Mouse (Mus musculus): ENCODE data around the gene Prkg1.

The Prkg1 gene

GRCm38 (mm10) chr19:31630899-31631869 lies 133.6 kb downstream of the Prkg1 start:
- no peak for DNase-seq (ENCODE audit: low read depth, low spot score)

- no peak for DNase-seq (ENCODE audit: low read depth, low spot score)
These were observed 143.1 kb downstream of the Prkg1 start for GRCm38 (mm10) chr19:31621716-31622115.

DNA sequence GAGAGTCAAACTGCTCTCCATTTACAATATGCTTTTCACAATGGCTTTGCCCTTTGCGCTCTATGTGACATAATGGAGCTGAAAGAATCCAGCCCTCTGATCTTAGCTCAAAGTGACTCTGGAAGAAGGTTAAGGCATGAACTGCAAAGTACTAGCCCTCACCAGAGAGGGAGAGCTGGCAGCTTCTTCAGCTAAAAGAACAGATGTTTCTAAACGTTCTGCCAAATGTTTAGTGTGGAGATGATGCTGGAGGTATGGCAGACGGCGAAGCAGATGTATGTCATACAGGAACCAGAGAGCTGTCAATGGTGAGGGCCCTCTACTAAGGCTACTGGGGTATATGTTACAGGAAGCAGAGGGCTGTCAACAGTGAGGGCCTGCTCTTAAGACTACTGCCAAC lies 148.0 kb downstream of the Prkg1 start:
- no peak for DNase-seq (ENCODE audit: low read depth, low spot score)

DNA sequence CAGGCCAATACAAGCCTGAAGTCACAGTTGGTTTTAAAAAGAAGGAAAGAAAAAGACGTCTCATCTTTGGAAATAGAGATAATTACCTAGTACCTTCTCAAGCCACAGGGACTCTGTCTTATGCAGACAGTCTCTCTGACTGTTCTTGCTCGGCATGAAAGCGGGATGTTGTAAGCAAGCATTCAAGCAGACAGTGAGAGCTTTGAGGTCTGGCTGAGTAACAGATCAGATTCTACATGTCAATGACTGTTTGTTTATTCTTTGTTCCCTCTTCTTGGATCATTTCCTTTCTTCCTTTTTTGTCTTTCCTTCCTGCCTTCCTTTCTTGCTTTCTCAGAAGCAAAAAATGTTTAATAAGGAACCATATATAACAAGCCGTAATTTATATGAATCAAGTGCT lies 148.7 kb downstream of the Prkg1 start:
- DNase-seq (ENCODE audit: low read depth, low spot score): no peak

GRCm38 (mm10) chr19:31613146-31613545 lies 151.7 kb downstream of the Prkg1 start:
- no peak for DNase-seq (ENCODE audit: low read depth, low spot score)

- DNase-seq (ENCODE audit: low read depth, low spot score): no peak
These were observed 162.3 kb downstream of the Prkg1 start for GRCm38 (mm10) chr19:31602578-31602977.

DNA sequence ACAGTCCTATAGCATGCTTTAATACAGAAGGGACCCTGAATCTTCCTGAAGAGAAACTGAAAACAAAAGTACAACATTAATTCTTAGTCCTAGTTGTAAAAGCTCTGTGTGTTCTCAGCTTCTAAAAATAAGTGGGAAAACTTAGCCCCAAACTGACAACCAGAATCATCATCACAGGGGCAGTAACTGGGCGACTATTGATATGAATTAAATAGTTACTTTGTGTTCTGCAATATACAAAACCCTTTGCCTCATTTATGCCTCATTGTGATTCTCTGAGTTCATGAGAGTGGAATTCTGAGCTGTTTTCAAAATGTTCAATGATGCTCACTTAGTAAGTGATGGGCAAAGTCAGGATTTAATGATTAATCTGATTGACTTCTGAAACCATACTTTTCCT lies 170.8 kb downstream of the Prkg1 start:
- DNase-seq (ENCODE audit: low read depth, low spot score): no peak

GRCm38 (mm10) chr19:31590701-31591100 lies 174.1 kb downstream of the Prkg1 start:
- DNase-seq (ENCODE audit: low read depth, low spot score): no peak

GRCm38 (mm10) chr19:31577092-31577491 lies 187.7 kb downstream of the Prkg1 start:
- no peak for DNase-seq (ENCODE audit: low read depth, low spot score)

DNA sequence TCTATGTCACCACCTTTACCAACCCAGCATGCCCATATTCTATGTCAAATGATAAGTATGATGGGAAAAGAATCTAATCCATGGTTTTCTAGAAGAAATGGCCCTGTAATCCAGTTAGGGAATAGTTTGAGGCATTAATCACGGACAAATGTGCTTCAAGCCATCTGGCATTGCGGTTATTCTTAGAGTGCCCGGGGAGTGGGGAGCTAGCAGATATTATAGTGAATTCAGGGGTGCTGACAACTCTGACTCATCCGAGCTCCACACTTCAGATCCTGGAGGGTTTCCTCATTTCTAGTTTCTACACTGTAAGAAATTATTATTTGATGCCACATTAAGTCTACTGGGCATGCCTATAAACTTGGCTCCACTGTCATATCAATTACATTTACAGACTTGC lies 200.5 kb downstream of the Prkg1 start:
- DNase-seq (ENCODE audit: low read depth, low spot score): no peak

GRCm38 (mm10) chr19:31546063-31546462 lies 218.8 kb downstream of the Prkg1 start:
- no peak for DNase-seq (ENCODE audit: low read depth, low spot score)

- DNase-seq (ENCODE audit: low read depth, low spot score): no peak
These were observed 233.5 kb downstream of the Prkg1 start for GRCm38 (mm10) chr19:31531249-31531740.

DNA sequence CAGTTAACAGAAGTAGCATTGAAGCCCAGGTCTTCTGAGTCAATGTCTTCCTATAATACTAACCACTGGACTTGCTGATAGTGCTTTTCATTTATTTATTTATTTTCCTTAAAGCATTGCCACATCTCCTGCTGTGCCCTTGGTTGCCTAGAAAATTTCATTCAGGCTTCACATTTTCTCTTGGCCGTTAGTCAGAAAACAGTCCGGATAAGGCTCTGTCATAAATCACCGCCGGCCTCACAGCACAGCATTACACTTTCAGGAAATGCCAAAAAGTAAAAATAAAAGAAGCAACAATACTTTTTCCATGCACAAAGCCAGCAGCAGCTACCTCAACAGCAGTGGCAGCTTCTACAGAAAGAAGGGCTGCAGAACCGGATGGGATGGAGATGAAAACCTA lies 234.2 kb downstream of the Prkg1 start:
- no peak for DNase-seq (ENCODE audit: low read depth, low spot score)

GRCm38 (mm10) chr19:31529890-31530289 lies 234.9 kb downstream of the Prkg1 start:
- no peak for DNase-seq (ENCODE audit: low read depth, low spot score)

DNA sequence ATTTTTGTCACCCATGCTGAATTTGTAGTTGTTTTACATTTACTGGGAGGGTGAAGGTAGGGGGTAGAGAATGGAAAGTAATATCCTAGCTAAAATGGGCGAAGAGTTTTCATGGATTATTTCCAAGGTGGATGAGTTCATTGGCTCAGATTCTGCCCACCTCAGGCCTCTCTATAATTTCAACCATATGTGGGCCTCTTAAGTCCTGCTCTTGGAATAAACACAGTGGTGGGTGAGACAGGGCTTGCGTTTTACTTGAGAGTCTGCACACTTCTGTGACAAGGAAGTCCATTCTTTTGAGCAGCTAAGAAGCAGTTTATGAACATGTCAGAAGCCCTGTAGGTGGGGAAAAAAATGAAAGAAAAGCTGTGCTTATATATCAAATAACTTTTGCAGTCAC lies 250.3 kb downstream of the Prkg1 start:
- no peak for DNase-seq (ENCODE audit: low read depth, low spot score)

GRCm38 (mm10) chr19:31507831-31508230 lies 257.0 kb downstream of the Prkg1 start:
- DNase-seq (ENCODE audit: low read depth, low spot score): no peak

- DNase-seq (ENCODE audit: low read depth, low spot score): no peak
These were observed 258.5 kb downstream of the Prkg1 start for GRCm38 (mm10) chr19:31506296-31506695.

DNA sequence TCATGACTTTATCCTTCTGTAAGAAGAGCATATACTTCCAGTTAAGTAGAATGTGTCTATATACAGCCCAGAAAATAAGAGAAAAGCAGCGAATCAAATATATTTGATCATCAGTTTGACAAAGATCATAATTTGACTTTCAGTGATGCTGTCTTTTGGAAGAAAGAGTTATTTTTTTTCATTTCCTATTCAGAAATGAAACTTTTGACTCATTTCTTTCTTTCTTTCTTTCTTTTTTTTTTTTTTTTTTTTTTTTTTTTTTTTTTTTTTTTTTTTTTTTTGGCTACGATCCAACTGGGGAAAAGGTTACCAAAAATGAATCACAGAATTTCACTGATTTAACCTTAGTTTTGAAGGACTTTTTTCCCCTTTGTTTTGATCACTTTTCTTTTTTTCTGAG lies 259.8 kb downstream of the Prkg1 start:
- DNase-seq (ENCODE audit: low read depth, low spot score): no peak

GRCm38 (mm10) chr19:31497386-31497785 lies 267.4 kb downstream of the Prkg1 start:
- DNase-seq (ENCODE audit: low read depth, low spot score): no peak

DNA sequence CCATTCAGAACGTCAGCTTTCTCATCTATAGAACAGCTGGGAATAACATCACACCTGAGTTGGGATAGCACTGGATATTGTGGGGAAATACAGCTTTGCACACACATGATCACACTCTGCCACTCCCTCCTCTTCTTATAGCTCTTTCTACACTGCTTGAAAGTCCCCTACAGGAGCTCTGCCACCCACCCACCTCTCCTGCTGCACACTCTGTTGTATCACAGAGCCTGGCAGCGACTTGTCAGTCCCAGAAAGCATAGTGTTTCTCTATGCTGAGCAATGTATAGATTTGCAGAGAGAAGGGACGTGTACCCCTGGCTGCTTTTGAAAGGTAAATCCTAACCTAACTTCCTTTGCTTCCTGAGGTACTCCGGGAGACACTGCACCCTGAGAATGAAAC lies 275.2 kb downstream of the Prkg1 start:
- DNase-seq (ENCODE audit: low read depth, low spot score): no peak

DNA sequence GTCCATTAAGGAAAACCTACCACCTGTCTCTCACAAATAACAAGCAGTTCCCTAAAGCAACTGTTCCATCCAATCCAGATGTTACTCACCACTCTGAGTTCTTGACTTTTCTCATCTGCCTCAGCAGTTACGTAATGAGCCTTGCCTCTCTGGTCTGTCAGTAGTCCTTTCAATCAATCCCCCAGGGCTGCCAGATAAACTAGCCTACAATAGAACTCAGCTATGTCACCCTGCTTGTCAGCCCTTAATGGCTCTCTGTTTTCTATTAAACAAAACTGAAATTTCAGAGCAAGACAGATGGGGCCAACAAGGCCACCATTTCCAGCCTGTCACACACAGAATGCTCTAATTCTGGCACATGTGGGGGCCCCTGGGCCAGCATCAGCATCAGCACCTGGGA lies 293.1 kb downstream of the Prkg1 start:
- DNase-seq (ENCODE audit: low read depth, low spot score): no peak

DNA sequence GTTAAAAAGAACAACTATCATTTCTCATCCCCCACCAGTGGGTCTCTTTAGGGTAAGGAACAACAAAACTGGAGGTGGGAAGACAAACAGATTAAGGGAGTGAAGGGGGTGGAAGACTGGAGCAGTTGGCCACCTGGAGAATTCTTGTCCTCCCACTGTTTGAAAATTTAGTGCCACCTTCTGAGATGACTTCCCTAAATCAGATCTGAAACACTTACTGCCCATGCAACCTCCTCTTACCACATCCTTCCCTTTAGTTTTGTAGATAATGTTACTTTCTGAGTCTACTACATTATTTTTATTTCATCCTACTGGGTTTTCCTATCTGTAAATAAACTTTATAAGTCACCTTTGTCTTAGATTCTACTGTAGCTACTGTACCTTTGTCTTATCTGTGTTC lies 304.6 kb downstream of the Prkg1 start:
- no peak for DNase-seq (ENCODE audit: low read depth, low spot score)

- no peak for DNase-seq (ENCODE audit: low read depth, low spot score)
These were observed 320.7 kb downstream of the Prkg1 start for GRCm38 (mm10) chr19:31444101-31444500.
